Mouse (Mus musculus) small intestine, adult 2 months (tissue): ENCODE data around the gene Tmed10.

Experiments used
- CTCF ChIP-seq: fragments of 200-500 bp; IDR thresholded peaks from 2 replicates; pipeline ENCODE4 v1.5.1; 2012; ENCODE audit warnings: low read depth, mild to moderate bottlenecking, control low read depth, inconsistent platforms, low read length, moderate library complexity, mixed read lengths; ENCODE audit not compliant: insufficient replicate concordance, insufficient read length; ENCODE audit errors: extremely low read depth
- POLR2A ChIP-seq: fragments of 200-500 bp; IDR thresholded peaks from 2 replicates; pipeline ENCODE4 v1.6.1; 2012; ENCODE audit warnings: low read depth, mild to moderate bottlenecking, control low read depth, inconsistent platforms, low read length, moderate library complexity

GRCm38 (mm10) chr12:85344252-85344651, 30.4 kb downstream of the Tmed10 start:
- TF ChIP-seq POLR2A (no peak), CTCF (no peak)
